Mouse (Mus musculus) frontal cortex, postnatal 10 days (tissue): ENCODE measurements around the gene Ccdc30.

Experiments
- DNase-seq, 2 experiments: peaks; one replicate each; pipeline ENCODE4 v3.0.0; 2022; ENCODE audit warnings: low spot score in 2 of 2, mixed read lengths in 1 of 2

Ccdc30 gene

GRCm38 (mm10) chr4:119417270-119417669, 1.9 kb upstream of the Ccdc30 start:
- no peak for DNase-seq

DNA sequence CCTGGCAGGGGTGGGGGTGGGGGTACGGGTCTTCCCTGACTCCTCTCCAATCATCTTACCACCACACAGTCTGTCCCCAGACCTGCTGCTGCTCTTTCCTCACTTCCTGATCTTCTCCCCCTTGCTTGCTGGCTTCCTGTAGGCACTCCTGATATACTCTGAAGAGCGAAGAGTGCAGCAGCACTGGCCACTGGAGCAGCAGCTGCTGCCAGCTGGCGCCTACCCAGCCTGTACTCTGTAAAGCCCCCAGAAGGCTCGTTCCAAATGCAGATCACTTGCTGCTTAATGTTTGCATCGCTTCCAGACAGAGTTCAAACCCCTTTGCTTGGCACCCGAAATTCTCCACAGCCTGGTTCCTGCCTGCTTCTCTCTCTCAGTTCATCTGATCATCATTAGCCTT, 2.5 kb downstream of the Ccdc30 start:
- DNase-seq: no peak

- DNase-seq: no peak
Measured at GRCm38 (mm10) chr4:119411877-119412650, 3.3 kb downstream of the Ccdc30 start.

DNA sequence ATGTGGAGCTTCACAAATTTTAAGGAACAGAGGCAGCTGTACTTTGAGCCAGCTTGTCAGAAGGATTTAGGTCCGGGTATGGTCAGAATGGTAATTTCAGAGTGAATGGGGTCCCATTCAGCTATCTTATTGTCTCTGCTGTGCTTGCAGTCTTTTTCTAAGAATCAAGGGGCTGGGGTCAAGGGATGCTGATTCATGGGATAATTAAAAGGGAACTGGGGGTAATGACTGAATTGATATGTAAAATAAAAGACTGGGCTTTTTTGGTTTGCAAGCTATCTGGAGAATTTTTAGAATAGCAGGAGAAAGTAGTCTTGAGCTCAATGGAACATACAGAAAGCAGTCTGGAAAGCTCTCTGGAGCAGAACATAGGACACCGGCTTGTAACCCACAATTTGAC, 11.9 kb downstream of the Ccdc30 start:
- no peak for DNase-seq

DNA sequence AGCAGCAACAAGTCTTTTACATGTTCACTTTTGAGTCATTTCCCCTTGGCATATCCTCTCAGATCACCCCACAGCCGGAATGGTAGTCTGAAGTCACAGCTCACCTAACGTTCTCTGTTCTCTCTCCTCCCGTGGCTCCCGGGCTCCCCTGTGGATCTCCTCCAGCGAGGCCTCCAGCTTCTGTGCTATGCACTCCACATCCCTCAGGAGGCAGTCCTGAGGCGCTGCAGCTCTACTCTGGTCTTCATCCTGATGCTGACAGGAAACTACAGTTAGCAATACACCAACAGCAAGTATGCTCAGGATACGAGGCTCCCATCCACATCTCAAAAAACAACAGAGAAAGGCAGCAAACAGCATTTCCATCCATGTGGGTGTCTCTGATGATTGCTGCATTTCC, 14.4 kb downstream of the Ccdc30 start:
- DNase-seq: no peak

- no peak for DNase-seq
Measured at GRCm38 (mm10) chr4:119398751-119399150, 16.6 kb downstream of the Ccdc30 start.

- no peak for DNase-seq
Measured at GRCm38 (mm10) chr4:119390369-119390768, 25.0 kb downstream of the Ccdc30 start.

GRCm38 (mm10) chr4:119389184-119389583, 26.1 kb downstream of the Ccdc30 start:
- no peak for DNase-seq

DNA sequence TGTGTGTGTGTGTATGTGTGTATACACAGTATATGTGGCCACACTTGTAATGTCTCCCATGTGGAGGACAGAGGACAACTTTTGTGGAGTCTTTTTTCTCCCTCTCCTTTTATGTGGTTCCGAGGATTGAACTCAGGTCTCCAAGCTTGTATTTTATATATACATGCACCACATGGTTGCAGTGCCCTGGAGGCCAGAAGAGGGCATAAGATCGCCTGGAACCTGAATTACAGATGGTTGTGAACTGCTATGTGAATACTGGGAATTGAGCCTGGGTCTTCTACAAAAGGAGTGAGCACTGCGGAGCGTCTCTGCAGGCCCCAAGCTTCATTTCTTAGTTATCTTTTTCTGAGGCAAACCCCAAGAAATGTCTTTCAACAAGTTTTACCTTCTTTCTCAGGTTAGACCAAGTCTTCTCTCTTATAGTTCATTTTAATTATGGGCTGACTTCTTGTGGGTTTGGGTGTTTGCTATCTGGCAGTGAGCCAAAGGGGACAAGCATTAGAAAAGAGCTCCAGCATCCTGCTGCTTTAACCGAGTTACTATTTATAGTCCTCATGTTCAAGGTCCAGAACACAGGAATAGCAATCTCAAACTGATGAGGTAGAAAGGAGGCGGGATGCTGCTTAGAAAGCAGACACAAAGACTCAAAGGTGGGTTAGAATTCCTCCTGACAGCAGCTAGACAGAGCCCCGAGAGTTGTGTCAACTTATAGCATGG, 33.7 kb downstream of the Ccdc30 start:
- no peak for DNase-seq

DNA sequence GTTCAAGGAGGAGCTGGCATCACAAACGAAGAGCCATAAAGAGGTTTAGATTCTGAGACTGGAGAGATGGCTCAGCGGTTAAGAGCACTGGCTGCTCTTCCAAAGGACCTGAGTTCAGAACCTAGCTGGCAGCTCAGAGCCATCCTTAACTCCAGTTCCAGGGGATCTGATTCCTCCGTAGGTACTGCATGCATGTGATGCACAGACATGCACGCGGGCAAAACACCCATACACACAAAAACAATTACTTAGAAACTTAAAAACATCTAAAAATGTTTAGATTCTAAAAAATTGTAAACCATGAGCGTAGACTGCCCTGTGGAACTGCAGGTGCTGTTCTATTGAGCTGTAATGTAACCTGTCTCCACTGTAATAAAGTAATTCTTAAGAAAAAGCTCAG, 45.9 kb downstream of the Ccdc30 start:
- no peak for DNase-seq

GRCm38 (mm10) chr4:119366758-119367526, 48.4 kb downstream of the Ccdc30 start:
- no peak for DNase-seq

DNA sequence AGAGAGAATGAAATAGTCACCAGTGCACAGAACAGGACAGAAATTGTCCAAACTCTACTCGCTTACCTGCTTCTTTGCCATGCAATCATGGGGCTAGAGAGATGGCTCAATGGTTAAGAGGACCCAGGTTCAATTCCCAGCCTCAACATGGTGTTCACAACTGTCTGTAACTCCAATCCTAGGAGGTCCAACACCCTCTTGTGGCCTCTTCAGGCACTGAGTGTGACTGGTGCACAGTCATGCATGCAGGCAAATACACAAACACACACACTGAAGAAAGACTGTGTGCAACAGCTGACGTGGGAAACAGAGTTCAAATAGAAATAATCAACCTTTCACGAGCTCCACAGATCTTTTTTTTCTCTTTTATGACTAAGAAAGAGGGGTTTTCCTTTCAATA, 53.1 kb downstream of the Ccdc30 start:
- no peak for DNase-seq

DNA sequence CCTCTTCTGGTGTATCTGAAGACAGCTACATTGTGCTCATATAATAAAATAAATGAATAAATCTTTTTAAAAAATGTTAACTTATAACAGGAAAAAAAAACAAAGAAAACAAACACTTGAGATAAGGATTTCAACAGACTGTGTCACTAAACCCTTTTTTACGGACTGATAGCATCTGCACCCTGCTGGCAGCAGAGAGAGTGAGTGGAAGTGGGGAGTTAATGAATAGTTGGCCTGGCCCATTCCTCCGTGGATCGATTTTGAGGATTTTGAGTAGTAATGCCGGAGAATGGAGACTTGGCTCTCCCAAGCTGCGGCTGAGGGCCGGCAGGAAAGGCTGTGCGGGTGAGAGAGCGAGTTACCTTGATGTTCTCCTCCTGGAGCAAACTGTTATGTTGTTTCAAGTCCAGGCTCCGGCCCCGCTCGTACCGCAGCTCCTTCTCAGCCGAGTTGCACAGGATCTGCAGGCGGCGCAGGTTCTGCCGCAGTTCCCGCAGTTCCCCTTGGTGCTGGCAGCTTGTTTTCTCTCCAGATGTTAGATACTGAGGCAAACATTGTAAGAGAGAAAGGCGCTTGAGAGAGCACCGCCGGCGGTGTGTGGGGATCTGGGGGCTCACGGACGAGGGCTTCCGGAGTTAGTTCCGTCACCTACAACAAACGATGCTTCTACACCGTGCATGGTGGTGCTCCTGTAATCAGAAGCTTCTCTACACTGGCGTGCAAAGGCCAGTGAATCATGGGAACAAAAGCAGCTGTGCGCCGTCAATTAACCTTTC, 55.9 kb downstream of the Ccdc30 start:
- no peak for DNase-seq

- no peak for DNase-seq
Measured at GRCm38 (mm10) chr4:119345508-119345907, 69.8 kb downstream of the Ccdc30 start.

GRCm38 (mm10) chr4:119338861-119339361, 76.4 kb downstream of the Ccdc30 start:
- peak; percentile 38 to 57 for DNase-seq

GRCm38 (mm10) chr4:119338422-119338821, 76.9 kb downstream of the Ccdc30 start:
- peak in 1 of 2 experiments; percentile 15 for DNase-seq

DNA sequence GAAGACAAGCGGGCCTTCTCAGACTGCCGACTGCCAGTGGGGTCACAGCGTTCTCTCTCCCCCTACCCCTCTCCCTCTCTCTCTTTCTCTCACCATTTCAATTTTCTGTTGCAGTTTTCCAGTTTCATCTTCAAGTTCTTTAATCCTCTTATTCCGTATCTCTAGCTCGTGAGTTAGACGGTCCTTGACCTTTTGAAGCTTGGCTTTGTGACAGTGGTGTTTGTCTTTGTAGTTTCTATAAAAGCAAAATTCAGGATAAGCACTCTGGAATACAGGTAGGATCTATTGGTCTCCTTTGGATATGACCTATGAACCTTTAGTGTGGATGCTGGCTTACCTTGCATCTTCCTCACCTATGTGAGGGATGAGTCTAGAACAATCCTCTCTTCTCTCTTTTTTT, 81.8 kb downstream of the Ccdc30 start:
- no peak for DNase-seq

DNA sequence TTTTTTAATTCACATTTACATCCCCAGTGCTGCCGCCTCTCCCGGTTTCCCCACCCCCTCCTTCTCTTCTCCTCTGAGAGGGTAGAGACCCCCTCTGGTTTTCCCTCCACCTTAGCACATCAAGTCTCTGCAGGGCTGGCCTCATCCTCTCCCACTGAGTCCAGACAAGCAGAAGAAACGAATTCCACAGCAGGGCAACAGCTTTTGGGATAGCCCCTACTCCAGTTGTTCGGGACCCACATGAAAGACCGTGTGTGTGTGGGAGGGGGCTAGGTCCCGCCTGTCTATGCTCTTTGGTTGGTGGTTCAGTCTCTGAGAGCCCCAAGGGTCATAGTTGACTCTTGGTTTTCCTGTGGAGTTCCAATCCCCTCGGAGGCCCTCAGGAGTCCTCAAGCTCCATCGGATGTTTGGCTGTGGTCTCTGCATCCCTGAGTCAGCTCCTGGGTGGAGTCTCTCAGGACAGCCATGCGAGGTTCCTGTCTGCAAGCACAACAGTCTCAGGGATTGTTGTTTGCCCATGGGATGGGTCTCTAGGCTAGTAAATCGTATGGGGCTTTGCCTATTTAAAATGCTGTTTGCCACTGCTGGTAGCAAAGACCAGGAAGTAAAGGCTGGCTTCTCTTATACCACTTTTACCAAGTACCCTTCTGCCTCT, 94.3 kb downstream of the Ccdc30 start:
- DNase-seq: peak in 1 of 2 experiments; percentile 15

- DNase-seq: peak; percentile 92 to 95
Measured at GRCm38 (mm10) chr4:119320131-119320830, 95.0 kb downstream of the Ccdc30 start, which contains the start of gene Ppih. Ppih (minus strand) TSS chr4:119320546.

- DNase-seq: no peak
Measured at GRCm38 (mm10) chr4:119313756-119314155, 101.6 kb downstream of the Ccdc30 start.
